Mouse (Mus musculus) adrenal gland, postnatal 25 days (tissue): Measurements from ENCODE around the gene Zfp46. TPM values are rescaled to one million over a fixed set of nuclear protein-coding genes. Genes with fewer than 3 reads are reported as not detected.

Experiments
- DNase-seq: peaks from one replicate; pipeline ENCODE4 v3.0.0; 2021; ENCODE audit warnings: mixed read lengths
- total RNA-seq: library from RNA; stranded (reverse); gene quantifications from 2 replicates; pipeline ENCODE4 v1.2.3, GENCODE M21; 2021

Gene Zfp46
- total RNA-seq, 1 experiment from 2014 or later, result 22.0 TPM

GRCm38 (mm10) chr4:136266716-136267343 lies 17.7 kb upstream of the Zfp46 start:
- DNase-seq, result no peak

DNA sequence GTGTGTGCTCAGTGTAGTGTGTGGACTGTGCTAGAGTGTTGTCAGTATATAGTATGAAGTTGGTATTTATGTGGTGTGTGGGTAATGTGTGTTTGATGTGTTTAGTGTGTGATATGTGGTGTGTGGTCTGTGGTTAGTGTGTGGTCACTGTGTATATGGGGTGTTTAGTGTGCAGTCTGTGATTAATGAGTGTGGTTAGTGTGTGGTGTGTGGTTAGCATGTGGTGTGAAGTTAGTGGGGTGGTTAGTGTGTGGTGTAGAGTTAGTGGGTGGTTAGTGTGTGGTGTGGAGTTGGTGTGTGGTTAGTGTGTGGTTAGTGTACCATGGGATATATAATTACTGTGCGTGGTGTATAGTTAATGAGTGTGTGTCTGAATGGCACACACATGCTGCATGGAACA lies 15.6 kb upstream of the Zfp46 start:
- DNase-seq, result no peak

DNA sequence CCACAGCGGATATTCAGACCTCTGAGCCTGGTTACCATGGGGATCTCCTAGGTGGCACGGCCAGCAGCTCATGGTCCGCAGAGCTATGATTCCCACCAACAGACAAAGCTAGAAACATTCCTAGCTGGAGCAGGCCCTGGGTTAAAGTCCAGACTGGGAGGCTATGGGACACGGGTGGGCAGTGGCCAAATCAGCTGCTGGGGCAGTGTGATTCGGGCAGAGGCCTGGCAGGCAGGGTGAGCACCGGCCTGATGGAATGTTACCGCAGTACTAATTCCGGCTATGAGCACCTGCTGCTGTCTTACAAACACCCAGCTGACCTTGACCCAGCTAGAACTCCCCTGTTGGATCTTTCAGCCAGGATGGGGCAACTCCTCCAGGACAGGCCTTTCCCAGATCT lies 13.8 kb upstream of the Zfp46 start:
- DNase-seq, result no peak

- no peak for DNase-seq
Observed at GRCm38 (mm10) chr4:136281097-136281496, 3.4 kb upstream of the Zfp46 start.

DNA sequence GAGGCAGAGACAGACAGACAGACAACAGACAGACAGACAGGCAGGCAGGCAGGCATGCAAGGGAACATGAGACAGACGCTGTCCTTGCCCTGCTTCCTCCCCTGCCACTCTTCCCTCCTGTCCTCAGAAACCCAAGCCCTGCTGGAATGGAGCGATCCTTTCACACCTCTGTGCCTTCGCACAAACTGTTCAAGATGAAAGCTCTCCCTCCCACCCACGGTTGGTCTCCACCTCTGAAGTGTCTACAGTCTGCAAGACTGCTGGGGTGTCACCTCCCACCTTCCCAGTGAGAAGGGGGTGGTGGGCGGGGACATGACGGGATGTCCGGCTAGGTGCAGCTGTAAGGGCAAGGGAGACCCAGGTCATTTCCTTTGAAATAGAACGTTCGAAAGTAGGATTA lies 2.9 kb upstream of the Zfp46 start:
- no peak for DNase-seq

GRCm38 (mm10) chr4:136282621-136283480 lies 1.6 kb upstream of the Zfp46 start:
- DNase-seq, result no peak

DNA sequence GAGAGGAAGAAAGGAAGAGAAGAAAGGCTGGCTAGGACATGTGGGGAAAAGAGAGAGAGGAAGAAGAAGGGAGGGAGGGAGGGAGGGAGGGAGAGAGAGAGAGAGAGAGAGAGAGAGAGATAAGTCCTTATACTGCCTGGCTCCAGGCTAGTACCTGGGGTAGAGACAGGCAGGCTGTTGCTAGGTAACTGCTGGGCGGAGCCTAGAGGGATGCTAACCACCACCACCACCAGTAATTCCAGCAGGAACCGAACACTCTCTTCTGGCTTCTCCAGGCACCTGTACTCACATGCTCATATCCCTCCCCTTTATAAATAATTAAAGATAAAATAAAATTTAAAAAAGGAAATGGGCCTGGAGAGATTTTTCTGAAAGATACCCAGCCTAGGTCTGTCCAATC lies 700 bp upstream of the Zfp46 start:
- no peak for DNase-seq

DNA sequence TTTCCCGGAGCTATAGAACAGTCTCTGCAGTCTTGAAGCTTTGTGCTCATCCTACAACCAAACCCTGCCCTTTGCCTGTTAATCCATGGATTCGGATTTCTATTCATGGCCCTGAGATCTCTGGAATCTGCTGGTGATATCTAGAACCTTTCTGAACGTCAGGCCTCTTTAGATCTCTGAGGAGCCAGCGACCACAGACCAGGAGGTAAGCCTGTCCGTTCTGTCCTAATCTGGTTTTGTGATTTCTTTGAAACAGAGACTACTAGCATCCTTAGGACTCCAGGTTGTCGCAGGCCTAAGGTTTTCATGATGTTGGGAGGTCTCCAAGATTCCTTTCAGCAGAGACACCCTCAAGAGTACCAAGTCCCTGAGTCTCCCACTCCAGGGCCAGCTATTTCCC lies 408 bp downstream of the Zfp46 start:
- DNase-seq, result no peak

DNA sequence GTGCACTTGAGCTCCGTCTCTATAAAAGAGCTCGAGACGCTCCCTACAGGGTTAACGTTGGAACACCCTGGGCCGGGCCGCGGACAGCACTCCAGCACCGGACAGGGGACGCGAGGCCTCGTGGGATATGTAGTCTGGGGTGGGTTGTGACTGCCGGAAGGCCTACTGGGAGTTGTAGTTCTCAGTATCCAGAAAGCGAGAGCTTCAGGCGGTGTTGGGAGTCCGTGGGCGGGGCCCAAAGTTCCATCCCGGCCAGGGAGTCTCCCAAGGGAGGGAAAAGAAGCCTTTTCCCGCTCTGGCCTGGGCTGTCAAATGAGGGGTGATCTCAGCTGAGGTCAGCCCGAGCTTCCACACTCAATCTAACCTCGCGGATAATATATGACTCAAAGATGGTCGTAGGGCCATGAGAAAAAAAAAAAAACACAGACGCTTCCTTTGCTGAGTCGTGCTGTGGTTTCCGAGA lies 896 bp downstream of the Zfp46 start:
- peak; percentile 90 for DNase-seq

GRCm38 (mm10) chr4:136285811-136286371 lies 1.4 kb downstream of the Zfp46 start:
- peak; percentile 96 for DNase-seq

DNA sequence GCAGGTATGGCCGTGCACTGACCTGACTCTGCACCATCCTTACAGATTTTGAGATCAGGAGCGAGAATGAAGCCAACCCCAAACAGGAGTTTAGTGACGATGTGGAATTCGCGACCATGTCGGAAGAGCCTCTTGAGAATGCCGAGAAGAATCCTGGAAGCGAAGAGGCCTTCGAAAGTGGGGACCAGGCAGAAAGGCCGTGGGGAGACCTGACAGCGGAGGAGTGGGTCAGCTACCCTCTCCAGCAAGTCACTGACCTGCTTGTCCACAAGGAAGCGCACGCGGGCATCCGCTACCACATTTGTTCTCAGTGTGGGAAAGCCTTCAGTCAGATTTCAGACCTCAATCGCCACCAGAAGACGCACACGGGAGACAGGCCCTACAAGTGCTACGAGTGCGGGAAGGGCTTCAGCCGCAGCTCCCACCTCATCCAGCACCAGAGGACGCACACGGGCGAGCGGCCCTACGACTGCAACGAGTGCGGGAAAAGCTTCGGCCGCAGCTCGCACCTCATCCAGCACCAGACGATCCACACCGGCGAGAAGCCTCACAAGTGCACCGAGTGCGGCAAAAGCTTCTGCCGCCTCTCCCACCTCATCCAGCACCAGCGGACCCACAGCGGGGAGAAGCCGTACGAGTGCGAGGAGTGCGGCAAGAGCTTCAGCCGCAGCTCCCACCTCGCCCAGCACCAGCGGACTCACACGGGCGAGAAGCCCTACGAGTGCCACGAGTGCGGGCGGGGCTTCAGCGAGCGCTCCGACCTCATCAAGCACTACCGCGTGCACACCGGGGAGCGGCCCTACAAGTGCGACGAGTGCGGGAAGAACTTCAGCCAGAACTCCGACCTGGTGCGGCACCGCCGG lies 5.7 kb downstream of the Zfp46 start:
- no peak for DNase-seq

DNA sequence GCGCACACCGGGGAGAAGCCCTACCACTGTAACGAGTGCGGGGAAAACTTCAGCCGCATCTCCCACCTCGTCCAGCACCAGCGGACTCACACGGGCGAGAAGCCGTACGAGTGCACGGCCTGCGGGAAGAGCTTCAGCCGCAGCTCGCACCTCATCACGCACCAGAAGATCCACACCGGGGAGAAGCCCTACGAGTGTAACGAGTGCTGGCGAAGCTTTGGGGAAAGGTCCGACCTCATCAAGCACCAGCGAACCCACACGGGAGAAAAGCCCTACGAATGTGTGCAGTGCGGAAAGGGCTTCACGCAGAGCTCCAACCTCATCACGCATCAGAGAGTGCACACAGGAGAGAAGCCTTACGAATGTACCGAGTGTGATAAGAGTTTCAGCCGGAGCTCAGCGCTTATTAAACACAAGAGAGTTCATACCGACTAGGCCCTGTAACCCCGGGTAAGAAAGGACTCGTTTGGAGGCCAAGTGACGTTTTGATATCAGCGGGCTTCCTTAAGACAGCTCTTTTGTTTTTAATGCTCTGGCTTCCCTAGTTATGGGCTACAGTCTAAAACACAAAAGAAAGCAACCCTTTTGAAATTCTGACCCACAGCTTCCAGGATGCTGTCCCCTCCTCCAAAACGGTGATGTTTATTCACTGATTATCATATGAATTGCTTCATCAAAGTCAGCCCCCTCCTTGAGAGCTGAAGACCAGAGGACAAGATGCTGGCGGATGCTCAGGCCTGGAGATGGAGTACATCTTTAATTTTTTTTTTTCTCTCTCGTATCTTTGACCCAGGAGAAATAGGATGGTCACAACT lies 6.5 kb downstream of the Zfp46 start:
- no peak for DNase-seq

GRCm38 (mm10) chr4:136291692-136292091 lies 7.2 kb downstream of the Zfp46 start:
- DNase-seq, result no peak

DNA sequence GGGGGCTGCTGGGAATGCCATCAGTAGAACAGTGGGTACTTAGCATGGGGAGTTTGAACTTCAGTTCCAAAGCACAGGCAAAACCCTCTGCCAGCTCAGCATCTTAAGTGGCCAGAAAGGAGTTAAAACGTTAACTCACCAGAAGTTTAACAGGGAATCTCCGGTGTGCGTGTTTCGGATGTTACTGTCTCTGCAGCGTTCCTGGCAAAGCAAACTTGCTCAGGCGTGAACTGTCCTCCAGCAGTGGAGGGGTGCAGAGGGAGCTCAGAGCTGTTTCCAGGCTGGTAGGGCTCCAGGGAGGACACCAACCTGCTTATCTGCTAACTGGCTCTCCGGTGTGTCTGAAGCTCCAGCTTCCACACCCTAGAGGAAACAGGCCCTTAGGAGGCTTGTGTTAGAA lies 11.5 kb downstream of the Zfp46 start:
- no peak for DNase-seq

- DNase-seq, result no peak
Observed at GRCm38 (mm10) chr4:136302462-136302861, 18.0 kb downstream of the Zfp46 start.

DNA sequence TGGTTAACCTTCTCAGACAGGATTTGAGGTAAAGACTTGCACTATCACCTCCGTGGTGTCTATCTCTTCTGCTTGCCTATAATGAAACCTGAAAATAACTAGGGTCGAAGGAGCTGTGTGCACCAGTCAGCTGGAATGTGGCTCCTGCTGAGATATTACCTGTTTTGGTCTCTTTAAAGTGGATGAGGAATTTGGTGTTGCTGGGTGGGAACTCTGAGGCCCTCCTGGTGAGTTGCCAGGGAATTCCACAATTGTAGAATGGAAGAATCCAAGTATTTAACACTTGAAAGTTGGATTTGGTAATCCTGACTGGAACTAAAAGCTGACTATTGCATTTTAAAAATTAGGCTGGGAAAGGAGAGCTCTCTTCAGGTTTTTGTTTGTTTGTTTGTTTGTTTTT lies 19.7 kb downstream of the Zfp46 start:
- no peak for DNase-seq

- no peak for DNase-seq
Observed at GRCm38 (mm10) chr4:136308355-136308754, 23.9 kb downstream of the Zfp46 start.

DNA sequence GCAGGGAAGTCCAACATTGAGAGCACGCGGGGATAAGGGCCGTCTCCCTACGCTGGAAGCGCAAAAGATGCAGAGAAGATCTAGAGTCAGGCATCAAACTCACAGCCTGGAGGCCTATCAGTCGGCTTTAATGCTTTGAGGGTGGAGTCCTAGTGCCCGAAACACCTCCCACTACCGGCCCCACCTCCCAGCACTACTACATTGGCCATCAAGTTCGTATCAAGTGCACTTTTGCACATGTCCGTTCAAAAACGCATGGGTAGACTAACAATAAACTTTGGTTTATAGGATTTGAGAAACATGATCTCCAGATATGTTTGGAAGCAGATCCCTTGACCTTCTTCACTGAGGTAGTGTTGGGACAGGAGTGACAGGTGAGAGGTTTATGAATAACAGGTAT lies 25.3 kb downstream of the Zfp46 start:
- peak; percentile 51 for DNase-seq

- peak; percentile 99 for DNase-seq
Observed at GRCm38 (mm10) chr4:136310229-136311041, 26.0 kb downstream of the Zfp46 start, which contains the start of gene Hnrnpr. Gene Hnrnpr, plus strand, starts transcription at chr4:136310942.
